Mouse (Mus musculus) ES-E14 (cell line): Measurements from ENCODE around the gene Mettl26.

Experiments
- CHD2 ChIP-seq: IDR thresholded peaks from 2 replicates; pipeline ENCODE4 v1.6.1; 2014; ENCODE audit warnings: mild to moderate bottlenecking, low read depth, low read length, inconsistent platforms
- HCFC1 ChIP-seq: IDR thresholded peaks from 2 replicates; pipeline ENCODE4 v1.6.1; 2012; ENCODE audit warnings: low read length, inconsistent platforms, borderline replicate concordance; ENCODE audit not compliant: insufficient read depth
- ZNF384 ChIP-seq: IDR thresholded peaks from 2 replicates; pipeline ENCODE4 v1.6.1; 2012; ENCODE audit warnings: low read depth, low read length, inconsistent platforms

GRCm38 (mm10) chr17:25876347-25876915 lies 1.6 kb downstream of the Mettl26 start:
- no peak for TF ChIP-seq ZNF384
- no peak for TF ChIP-seq CHD2
- no peak for TF ChIP-seq HCFC1
